Mouse (Mus musculus): Measurements from ENCODE around the gene Slfn2. TPM values are rescaled to one million over a fixed set of nuclear protein-coding genes. Genes with fewer than 3 reads are reported as not detected.

Slfn2 gene
- polyA plus RNA-seq, 1 experiment: 1.6 TPM

GRCm38 (mm10) chr11:83070321-83070970, 5.5 kb downstream of the Slfn2 start:
- DNase-seq (ENCODE audit: extremely low spot score in 1 of 2, low spot score in 1 of 2): no peak

DNA sequence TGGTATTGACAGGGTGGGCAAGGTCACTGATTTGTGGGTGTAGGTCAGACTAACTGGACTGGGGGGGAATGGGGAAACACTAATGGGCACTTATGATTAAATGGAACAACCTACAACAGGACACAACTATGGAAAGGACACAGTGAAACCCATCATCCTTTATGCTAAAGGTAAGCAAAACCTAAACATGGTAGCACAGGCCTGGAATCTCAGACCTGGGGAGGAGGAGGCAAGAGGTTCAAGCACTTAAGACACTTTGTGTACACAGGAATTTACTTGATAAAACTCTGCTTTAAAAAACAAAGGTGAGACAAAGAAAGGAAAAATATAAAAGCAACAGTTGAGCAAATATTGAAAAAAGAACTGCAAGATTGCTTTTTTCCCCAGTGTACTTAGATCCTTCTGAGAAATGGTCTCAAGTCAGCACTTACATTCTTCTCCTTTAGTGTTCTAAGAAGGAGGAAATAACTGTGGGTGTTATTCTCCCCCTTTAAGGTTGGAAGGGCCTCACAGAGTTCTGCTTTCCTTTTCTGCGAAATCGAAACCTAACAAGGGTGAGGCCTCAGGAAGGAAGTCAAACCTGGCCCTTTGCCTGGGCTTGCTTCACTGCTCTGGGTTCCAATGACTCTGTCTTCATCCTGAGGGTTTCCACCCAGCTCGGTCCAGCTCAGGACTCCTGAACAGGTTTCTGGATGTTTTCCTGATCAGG, 13.0 kb downstream of the Slfn2 start:
- DNase-seq (ENCODE audit: extremely low spot score in 1 of 2, low spot score in 1 of 2): peak in 1 of 2 experiments; percentile 8

DNA sequence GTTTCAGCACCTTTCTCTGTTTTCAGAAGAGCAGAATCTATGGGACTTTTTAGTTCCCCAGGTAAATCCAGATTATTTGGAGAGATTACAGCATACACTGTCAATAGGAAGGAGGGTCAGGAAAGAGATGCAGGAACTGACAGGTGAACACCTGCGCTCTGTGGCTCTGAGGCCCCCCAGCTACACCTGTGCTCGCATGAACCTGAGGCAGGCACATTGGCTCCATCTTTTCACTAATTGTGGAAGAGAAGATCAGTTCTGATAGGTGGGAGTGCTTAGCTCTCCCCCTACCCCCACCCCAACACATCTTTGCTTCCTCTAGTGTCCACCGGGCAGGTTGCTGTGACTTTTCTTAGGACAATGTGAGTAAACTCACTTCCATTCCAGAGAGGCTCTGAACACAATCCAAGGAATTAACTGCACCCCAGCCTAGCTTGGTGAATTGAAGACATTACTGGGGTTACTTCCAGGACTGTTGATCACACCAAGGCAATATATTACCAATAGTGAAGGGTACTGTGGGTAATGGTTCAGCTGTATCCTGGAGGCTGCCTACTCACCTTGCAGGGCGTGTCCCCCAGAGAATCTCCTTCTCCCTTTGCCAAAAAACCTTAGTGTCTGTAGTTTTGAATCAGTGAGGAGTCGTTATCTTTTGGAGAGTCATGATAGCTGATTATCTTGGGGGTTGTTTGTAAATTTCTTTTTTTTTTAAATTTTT, 13.7 kb downstream of the Slfn2 start:
- no peak for DNase-seq (ENCODE audit: extremely low spot score in 1 of 2, low spot score in 1 of 2)

- no peak for DNase-seq (ENCODE audit: extremely low spot score in 1 of 2, low spot score in 1 of 2)
These were observed 14.7 kb downstream of the Slfn2 start for GRCm38 (mm10) chr11:83079487-83080199.

DNA sequence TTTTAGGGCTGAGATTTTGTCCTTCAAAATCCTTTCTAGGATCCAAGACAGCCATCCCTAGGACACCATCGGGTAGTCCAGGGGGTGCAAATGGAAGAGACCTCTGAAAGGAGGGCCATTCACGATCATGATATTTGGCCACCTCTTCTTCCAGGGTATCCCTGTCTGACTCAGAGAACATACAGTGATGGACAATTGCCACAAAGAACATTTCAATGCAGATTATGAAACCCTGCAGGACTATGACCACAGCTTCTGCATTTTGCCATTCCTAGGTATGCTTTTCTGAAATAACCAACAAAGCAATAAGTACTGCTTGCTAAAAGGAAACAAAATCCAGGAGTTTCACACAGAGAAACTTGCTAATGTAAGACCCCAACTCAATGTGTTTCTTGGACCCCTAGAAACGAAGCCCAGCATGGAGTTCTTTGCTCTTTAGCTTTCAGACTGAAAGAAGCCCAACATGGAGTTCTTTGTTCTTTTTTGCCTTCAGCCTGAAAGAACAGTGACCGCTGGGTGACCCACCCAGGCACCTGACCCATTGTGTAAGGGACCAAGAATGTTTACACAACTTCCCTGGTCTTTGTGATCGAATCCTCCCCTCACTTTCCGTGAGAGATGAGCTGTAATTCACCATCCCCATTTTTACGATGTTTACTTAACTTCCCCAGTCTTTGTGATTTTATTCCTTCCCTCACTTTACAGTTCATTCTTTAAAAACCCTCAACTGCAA, 18.0 kb downstream of the Slfn2 start:
- DNase-seq (ENCODE audit: extremely low spot score in 1 of 2, low spot score in 1 of 2): no peak

DNA sequence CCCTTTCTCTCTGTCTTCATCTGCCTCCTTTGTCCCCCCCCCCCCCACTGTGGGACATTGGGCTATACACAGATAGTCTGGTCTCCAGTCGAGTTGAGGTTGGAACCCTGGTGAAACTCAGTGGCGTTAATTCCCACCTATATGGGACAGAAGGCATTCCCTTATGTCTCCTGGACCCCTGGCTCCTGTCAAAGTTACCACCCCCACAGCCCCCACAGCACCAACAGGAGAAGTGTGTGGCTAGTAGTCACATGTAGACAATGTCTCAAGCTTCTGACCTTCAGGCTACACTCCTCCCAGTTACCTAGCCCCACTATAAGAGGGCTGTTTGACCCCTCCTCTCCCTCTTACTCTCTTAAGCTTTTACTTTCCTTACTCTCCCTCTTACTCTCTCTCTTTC, 19.2 kb downstream of the Slfn2 start:
- no peak for DNase-seq (ENCODE audit: extremely low spot score in 1 of 2, low spot score in 1 of 2)

GRCm38 (mm10) chr11:83084761-83085160, 19.8 kb downstream of the Slfn2 start:
- DNase-seq (ENCODE audit: extremely low spot score in 1 of 2, low spot score in 1 of 2): no peak

DNA sequence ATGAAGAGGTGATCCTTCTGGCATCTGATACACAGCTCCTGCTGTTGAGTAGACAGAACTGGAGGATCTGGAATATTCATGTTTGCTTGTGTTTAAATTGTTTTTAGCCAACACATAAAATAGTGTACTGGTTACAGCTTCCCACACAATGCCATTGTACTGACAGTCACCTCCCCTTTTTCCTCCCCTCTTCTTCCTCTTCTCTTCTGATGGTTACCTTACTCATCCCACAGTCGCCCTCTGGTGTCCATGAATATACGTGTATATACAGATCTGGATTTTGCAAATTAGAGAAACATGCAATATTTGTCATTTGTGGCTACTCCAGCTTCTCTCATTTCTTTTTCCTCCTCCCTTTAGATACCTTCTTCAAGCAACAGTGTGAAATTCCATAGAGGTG, 50.2 kb downstream of the Slfn2 start:
- peak in 1 of 2 experiments; percentile 62 for DNase-seq (ENCODE audit: extremely low spot score in 1 of 2, low spot score in 1 of 2)

- no peak for DNase-seq (ENCODE audit: extremely low spot score in 1 of 2, low spot score in 1 of 2)
These were observed 51.8 kb downstream of the Slfn2 start, which contains the start of gene Slfn1 for GRCm38 (mm10) chr11:83116597-83117227. TSS of gene Slfn1 (plus strand) at chr11:83116849.

DNA sequence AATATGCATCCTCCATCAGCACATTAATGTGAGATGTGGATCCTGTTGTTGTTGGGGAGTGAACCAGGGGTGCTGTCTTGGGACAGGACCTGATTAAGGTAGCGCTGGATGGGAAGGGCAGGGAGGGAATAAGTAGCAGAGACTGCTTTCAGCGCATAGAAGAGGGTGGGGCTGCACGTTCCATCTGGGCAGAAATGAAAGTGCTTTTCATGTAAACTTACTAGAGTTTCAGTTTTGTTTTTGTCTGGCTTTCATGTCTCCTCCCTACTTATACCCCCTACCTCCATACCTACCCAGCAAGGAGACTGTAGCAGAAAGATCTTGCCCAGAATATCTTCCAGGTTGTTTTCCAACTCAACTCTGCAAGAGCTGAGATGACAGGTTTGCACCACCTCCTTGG, 53.1 kb downstream of the Slfn2 start:
- no peak for DNase-seq (ENCODE audit: extremely low spot score in 1 of 2, low spot score in 1 of 2)

Other genes starting within 250 kb of the Slfn2 start
- 7.7 and 8.6 TPM in 2 replicates for gene Rffl, start 193.9 kb upstream of the Slfn2 start, polyA plus RNA-seq (2012; rRNA removed)
- gene Rad51d, start 174.5 kb upstream of the Slfn2 start, polyA plus RNA-seq (2012; rRNA removed): 12.9 TPM in 2 replicates
- gene Fndc8, start 173.0 kb upstream of the Slfn2 start, polyA plus RNA-seq (2012; rRNA removed): not detected in 2 replicates
- 35.6 and 39.1 TPM in 2 replicates for gene Nle1, start 156.7 kb upstream of the Slfn2 start, polyA plus RNA-seq (2012; rRNA removed)
- gene Unc45b, start 154.6 kb upstream of the Slfn2 start, polyA plus RNA-seq (2012; rRNA removed): 2.0 and 2.5 TPM in 2 replicates
- 4.6 and 5.1 TPM in 2 replicates for gene Slfn5, start 113.8 kb upstream of the Slfn2 start, polyA plus RNA-seq (2012; rRNA removed)
- 0.30 and 0.36 TPM in 2 replicates for gene Slfn9, start 73.3 kb upstream of the Slfn2 start, polyA plus RNA-seq (2012; rRNA removed)
- 0.68 and 0.92 TPM in 2 replicates for gene Slfn8, start 44.3 kb upstream of the Slfn2 start, polyA plus RNA-seq (2012; rRNA removed)
- 0.08 TPM in 2 replicates for gene Slfn1, start 51.7 kb downstream of the Slfn2 start, polyA plus RNA-seq (2012; rRNA removed)
- 0.04 and 0.08 TPM in 2 replicates for gene Slfn4, start 110.1 kb downstream of the Slfn2 start, polyA plus RNA-seq (2012; rRNA removed)
- gene Slfn3, start 126.2 kb downstream of the Slfn2 start, polyA plus RNA-seq (2012; rRNA removed): 0.57 and 0.60 TPM in 2 replicates
- gene Slfn14, start 221.6 kb downstream of the Slfn2 start, polyA plus RNA-seq (2012; rRNA removed): not detected in 2 replicates
- gene Ap2b1, start 233.9 kb downstream of the Slfn2 start, polyA plus RNA-seq (2012; rRNA removed): 115 and 125 TPM in 2 replicates
- 7.3 and 8.7 TPM in 2 replicates for gene Pex12, start 237.5 kb downstream of the Slfn2 start, polyA plus RNA-seq (2012; rRNA removed)